Mouse (Mus musculus) forebrain, embryonic 11.5 days (tissue): ENCODE data around the gene Slc7a7. TPM values are rescaled to one million over a fixed set of nuclear protein-coding genes. Genes with fewer than 3 reads are reported as not detected.

Experiments
- ATAC-seq: fragments of 200-750 bp; cut with Nextera tagmentation; replicated peaks from 2 replicates; pipeline ENCODE4 v1.8.0; 2017; ENCODE audit warnings: moderate TSS enrichment; ENCODE audit not compliant: low FRiP score
- DNase-seq: peaks from one replicate; pipeline ENCODE4 v3.0.0-alpha.2; 2017; ENCODE audit warnings: low spot score
- H3K27ac ChIP-seq: fragments of 300-500 bp; sonication (generic); 2 replicates; pipeline ENCODE4 v1.5.1; 2014; ENCODE audit warnings: low read depth, low read length
- H3K27me3 ChIP-seq: fragments of 300-500 bp; sonication (generic); 2 replicates; pipeline ENCODE4 v1.6.1; 2014; ENCODE audit warnings: mild to moderate bottlenecking, low read length, mixed read lengths; ENCODE audit not compliant: control insufficient read depth, insufficient read depth
- H3K36me3 ChIP-seq: fragments of 300-500 bp; sonication (generic); 2 replicates; pipeline ENCODE4 v1.6.1; 2014; ENCODE audit warnings: mild to moderate bottlenecking, low read length, moderate library complexity, mixed read lengths; ENCODE audit not compliant: control insufficient read depth, insufficient read depth
- H3K4me1 ChIP-seq: fragments of 300-500 bp; sonication (generic); replicated peaks from 2 replicates; pipeline ENCODE4 v1.6.1; 2014; ENCODE audit warnings: low read length, mixed read lengths; ENCODE audit not compliant: control insufficient read depth, insufficient read depth
- H3K4me2 ChIP-seq: fragments of 300-500 bp; sonication (generic); 2 replicates; pipeline ENCODE4 v1.6.1; 2014; ENCODE audit warnings: low read depth, mild to moderate bottlenecking, low read length, moderate library complexity, mixed read lengths; ENCODE audit not compliant: severe bottlenecking
- H3K4me3 ChIP-seq: fragments of 300-500 bp; sonication (generic); 2 replicates; pipeline ENCODE4 v1.5.1; 2014; ENCODE audit warnings: low read depth, low read length
- H3K9ac ChIP-seq: fragments of 300-500 bp; sonication (generic); 2 replicates; pipeline ENCODE4 v1.6.1; 2014; ENCODE audit warnings: low read length
- H3K9me3 ChIP-seq: fragments of 300-500 bp; sonication (generic); 2 replicates; pipeline ENCODE4 v1.6.1; 2016; ENCODE audit warnings: low read length, mixed read lengths; ENCODE audit not compliant: control insufficient read depth
- WGBS: fragments of 180-500 bp; shearing (Covaris S2); extraction: QIAGEN DNeasy Blood & Tissue Kit; methylation state at CpG from one replicate; pipeline ENCODE4 v1.1.7; 2014; 5-methylcytosine and 5-hydroxymethylcytosine counted together
- polyA plus RNA-seq: library from polyadenylated mRNA; unstranded; fragments of >200 nt; fragmentation: Nextera tagmentation; extraction: Ambion mirVana; gene quantifications from 2 replicates; pipeline ENCODE4 v1.2.1, GENCODE M21; 2014

The Slc7a7 gene
- polyA plus RNA-seq, 1 experiment from 2014 or later, result 4.5 TPM

DNA sequence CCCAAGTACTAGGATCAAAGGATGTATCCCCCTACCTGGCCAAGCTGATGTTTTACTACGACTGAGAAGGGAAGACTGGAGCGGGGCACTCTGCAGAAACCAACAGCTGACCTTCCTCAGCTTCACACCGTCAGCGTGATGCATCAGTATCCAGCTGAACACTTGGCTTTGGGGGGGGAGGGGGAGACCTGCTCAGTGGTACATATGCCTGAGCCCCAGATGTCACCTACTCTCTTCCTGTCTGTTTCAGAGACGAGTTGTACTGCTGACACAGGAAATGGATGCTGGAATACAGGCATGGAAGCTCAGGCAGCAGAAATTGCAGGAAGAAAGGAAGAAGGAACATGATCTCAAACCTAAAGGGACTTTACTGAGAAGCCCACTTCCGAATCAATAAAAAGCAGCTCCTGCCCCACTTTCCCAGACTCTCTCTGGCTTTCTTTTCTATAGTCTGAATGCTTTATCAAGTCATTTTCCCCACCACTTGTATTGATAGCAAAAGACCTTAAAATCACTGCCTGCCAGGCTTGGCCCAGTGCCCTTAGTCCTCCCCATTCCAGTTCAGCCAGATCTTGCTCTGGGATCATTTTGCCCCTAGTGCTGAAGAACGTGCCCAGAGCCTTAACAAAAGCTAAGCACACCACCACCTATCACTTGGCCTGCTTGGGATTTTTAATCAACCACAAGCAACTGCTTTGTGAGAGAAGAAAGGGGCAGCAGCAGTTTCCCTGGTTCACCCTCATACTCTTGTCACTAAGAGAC, 11.9 kb upstream of the Slc7a7 start:
- no peaks in the 10 kb centered on the region for H3K27me3 ChIP-seq
- peak overlapping the region; percentile 75; the same call in 1 of the 2 replicates for H3K9ac ChIP-seq
- H3K27ac ChIP-seq, result no peak overlapping the region
- H3K4me2 ChIP-seq, result peak overlapping the region; percentile 5; the same call in 1 of the 2 replicates
- DNase-seq, result no peak
- H3K4me3 ChIP-seq, result no peak overlapping the region
- no peak for ATAC-seq
- H3K36me3 ChIP-seq, result no peaks in the 10 kb centered on the region
- 75% methylated on average over 7 of the region's 7 CpGs for WGBS
- H3K9me3 ChIP-seq, result no peaks in the 10 kb centered on the region
- H3K4me1 ChIP-seq, result peaks cover 24% of the 10 kb centered on the region

DNA sequence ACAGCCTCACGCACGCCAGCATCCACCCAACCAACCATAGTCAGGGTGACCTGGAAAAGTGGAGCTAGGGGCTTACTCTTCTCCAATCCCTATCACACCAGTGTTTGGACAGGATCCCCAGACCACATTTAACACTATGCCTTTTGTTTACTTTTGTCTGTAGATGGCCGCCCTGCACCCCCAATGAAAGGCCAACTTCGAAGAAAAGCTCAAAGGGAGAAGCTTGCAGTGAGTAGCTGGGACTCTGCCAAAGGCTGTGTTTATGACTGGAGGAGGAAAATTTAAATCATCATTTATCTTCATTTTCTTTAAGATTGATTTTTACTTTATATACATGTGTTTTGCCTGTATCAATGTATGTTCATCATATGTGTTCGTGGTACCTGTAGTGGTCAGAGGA, 10.8 kb upstream of the Slc7a7 start:
- H3K4me1 ChIP-seq, result peaks cover 20% of the 10 kb centered on the region
- no peak for ATAC-seq
- no peak overlapping the region for H3K4me3 ChIP-seq
- H3K9me3 ChIP-seq, result no peaks in the 10 kb centered on the region
- H3K4me2 ChIP-seq, result no peak overlapping the region
- WGBS, result 93% methylated on average over 5 of the region's 5 CpGs
- no peaks in the 10 kb centered on the region for H3K36me3 ChIP-seq
- H3K27me3 ChIP-seq, result no peaks in the 10 kb centered on the region
- no peak for DNase-seq
- no peak overlapping the region for H3K27ac ChIP-seq
- H3K9ac ChIP-seq, result no peak overlapping the region

DNA sequence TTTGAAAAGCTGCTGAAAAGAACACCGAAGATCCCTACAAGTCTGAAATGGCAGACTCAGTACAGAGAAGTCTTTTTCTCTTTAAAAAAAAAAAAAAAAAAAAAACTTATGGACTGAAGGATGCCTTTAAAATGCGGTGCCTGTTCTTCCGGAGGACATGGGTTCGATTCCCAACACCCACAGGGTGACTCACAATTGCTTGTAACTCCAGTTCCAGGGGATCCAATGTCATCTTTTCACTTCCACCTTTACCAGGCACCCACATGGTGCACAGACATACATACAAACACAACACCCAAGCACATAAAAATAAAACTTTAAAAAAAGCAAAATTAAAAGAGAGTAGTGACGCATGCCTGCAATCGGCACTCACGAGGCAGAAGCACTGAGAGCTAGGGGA, 10.1 kb upstream of the Slc7a7 start:
- H3K9me3 ChIP-seq, result no peaks in the 10 kb centered on the region
- WGBS, result 96% methylated on average over 7 of the region's 7 CpGs
- H3K27ac ChIP-seq, result no peak overlapping the region
- H3K27me3 ChIP-seq, result no peaks in the 10 kb centered on the region
- H3K4me2 ChIP-seq, result peak overlapping the region; percentile 67; the same call in 1 of the 2 replicates
- H3K4me3 ChIP-seq, result peak overlapping the region; percentile 88; the same call in 1 of the 2 replicates
- ATAC-seq (no peak), DNase-seq (no peak)
- H3K4me1 ChIP-seq, result peaks cover 12% of the 10 kb centered on the region
- no peak overlapping the region; the same call in 1 of the 2 replicates for H3K9ac ChIP-seq
- no peaks in the 10 kb centered on the region for H3K36me3 ChIP-seq

DNA sequence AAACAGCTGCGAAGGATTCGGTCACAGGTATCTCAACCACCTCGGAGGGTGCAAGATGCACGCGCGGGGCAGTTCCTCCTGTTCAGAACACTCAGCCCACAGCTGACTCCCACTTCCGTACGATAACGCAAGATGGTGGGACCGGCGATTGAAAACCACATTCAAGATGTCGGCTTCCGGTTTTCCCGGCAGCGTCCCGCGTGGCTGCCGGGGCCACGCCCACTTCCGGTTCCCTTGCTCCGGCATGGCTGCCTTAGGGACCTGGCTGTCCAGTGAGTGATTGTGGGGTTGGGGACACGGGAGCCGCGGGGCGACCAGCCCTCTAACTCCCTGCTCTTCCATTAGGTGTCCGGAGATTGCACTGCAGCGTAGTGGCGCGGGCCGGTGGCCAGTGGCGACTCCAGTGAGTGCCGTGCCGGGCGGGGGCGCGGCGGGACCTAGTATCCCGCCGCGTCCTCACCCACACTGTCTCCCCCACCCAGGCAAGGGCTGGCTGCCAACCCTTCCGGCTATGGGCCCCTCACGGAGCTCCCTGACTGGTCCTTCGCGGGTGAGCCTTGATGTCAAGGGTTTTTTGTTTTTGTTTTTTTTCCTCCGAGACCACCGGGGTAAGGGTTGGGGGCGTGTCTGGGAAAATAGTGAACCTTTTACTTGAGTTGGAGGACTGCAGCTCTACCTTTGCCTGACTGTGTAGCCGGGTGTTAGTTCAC, 9.3 kb upstream of the Slc7a7 start, which contains the start of gene Mrpl52:
Gene Mrpl52, plus strand, starts transcription at position 221 of the 710 bp plus-strand sequence.
- no peaks in the 10 kb centered on the region for H3K27me3 ChIP-seq
- peak within 1 kb of the TSS; percentile 88 for H3K4me3 ChIP-seq
- peak within 1 kb of the TSS; percentile 90 for H3K9ac ChIP-seq
- peak; percentile 95 for DNase-seq
- peaks cover 11% of the 10 kb centered on the region for H3K4me1 ChIP-seq
- peak within 1 kb of the TSS; percentile 67 for H3K4me2 ChIP-seq
- under 1% methylated on average over 47 of the region's 48 CpGs for WGBS
- no peaks in the 10 kb centered on the region for H3K36me3 ChIP-seq
- no peaks in the 10 kb centered on the region for H3K9me3 ChIP-seq
- peak; percentile 83 for ATAC-seq
- peak within 1 kb of the TSS; percentile 75 for H3K27ac ChIP-seq

DNA sequence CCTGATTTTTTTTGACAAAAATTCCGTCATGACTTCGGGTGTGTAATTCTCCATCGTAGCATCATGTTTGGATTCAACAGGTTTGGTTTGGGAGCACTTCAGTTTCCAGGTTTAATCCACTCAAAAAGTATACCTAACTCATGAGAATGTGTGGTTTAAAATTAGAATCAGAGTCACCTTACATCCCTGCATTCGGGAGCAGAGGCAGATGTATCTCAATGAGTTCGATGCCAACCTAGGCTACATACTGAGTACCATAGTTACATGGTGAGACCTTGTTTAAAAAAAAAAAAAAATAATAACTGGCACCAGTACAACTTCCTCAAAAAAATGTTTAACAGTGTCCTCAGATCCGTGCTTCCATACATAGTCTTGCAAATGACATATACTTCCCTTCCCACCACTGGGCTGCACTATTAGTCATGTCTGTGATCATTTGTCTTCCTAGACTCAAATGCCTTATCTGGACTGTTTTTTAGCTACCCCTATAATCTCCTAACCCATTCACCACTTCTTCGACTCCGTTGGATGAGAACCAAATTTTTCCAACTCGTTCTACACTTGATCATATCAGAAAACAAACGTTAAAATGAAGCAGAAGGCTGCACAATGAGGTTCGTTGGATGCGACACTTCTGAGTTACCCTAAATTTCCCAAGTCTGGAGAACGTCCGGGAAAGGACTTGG, 8.6 kb upstream of the Slc7a7 start:
- Histone ChIP-seq H3K4me2 (peak overlapping the region; percentile 67), H3K9me3 (no peaks in the 10 kb centered on the region), H3K4me3 (peak overlapping the region; percentile 88), H3K9ac (peak overlapping the region; percentile 90), H3K36me3 (no peaks in the 10 kb centered on the region), H3K4me1 (peaks cover 11% of the 10 kb centered on the region), H3K27me3 (no peaks in the 10 kb centered on the region), H3K27ac (peak overlapping the region; percentile 75)
- no peak for DNase-seq
- WGBS, result 34% methylated on average over 14 of the region's 14 CpGs
- no peak for ATAC-seq

DNA sequence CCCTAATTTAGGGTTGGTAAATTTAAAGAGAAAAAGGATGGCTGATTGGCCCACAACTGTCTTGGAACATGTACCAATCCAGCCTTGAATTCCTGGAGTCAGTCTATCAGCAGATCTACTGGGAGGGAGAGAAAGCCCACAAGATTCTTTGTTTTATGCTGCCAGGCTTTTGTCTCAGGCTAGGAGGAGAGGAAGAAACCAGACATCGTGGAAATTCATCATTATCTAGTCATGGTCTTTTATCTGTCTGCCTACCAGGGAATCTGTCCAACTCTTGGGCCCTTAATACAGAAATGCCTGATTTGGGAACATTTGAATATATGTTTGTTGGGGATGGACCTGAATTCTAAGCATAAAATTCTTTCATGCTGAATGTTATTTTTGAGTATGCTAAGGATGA, 8.0 kb upstream of the Slc7a7 start:
- Histone ChIP-seq H3K36me3 (no peaks in the 10 kb centered on the region), H3K4me1 (peaks cover 6% of the 10 kb centered on the region), H3K9me3 (no peaks in the 10 kb centered on the region), H3K9ac (no peak overlapping the region), H3K27me3 (no peaks in the 10 kb centered on the region), H3K27ac (no peak overlapping the region), H3K4me3 (no peak overlapping the region), H3K4me2 (no peak overlapping the region; the same call in 1 of the 2 replicates)
- DNase-seq, result no peak
- WGBS, result 93% methylated on average over 1 of the region's 1 CpGs
- no peak for ATAC-seq

DNA sequence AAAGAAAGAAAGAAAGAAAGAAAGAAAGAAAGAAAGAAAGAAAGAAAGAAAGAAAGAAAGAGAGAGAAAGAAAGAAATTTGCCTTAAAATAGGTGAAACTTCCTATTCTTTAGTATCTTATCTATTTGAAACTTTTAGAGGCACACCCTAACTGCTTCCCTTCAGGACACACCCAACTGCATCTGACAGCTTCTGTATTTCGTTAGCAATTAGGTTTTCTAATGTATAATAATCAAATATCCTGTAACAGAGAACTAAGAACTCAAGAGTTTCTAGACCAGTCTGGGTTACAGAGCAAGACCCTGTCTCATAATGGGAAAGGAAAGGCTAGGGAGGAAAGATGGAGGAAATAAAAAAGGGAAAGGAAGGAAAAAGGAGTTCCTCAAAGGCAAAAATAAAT, 7.1 kb upstream of the Slc7a7 start:
- 86% methylated on average over 1 of the region's 1 CpGs for WGBS
- H3K27ac ChIP-seq, result no peak overlapping the region
- H3K4me2 ChIP-seq, result no peak overlapping the region
- H3K4me1 ChIP-seq, result no peaks in the 10 kb centered on the region; the same call in 1 of the 2 replicates
- H3K9me3 ChIP-seq, result no peaks in the 10 kb centered on the region
- H3K36me3 ChIP-seq, result no peaks in the 10 kb centered on the region
- no peak overlapping the region for H3K4me3 ChIP-seq
- no peak overlapping the region for H3K9ac ChIP-seq
- ATAC-seq (no peak), DNase-seq (no peak)
- H3K27me3 ChIP-seq, result no peaks in the 10 kb centered on the region

DNA sequence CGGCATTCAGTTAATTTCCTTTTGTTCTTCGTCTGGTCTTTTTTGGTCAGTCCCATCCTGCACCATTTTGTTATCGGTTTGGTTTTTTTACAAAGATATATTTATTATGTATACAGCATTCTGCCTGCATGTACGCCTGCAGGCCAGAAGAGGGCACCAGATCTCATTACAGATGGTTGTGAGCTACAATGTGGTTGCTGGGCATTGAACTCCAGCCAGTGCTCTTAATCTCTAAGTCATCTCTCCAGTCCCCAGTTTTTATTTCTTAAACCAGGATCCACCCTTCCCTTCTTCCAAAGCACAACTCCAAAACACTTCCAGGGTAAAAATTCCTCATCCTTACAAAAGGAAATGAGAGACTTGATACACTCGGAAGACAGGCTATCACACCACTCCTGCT, 5.8 kb upstream of the Slc7a7 start:
- 61% methylated on average over 5 of the region's 5 CpGs for WGBS
- H3K9ac ChIP-seq, result no peak overlapping the region
- no peaks in the 10 kb centered on the region; the same call in 1 of the 2 replicates for H3K4me1 ChIP-seq
- no peak overlapping the region for H3K4me2 ChIP-seq
- H3K36me3 ChIP-seq, result no peaks in the 10 kb centered on the region
- H3K27me3 ChIP-seq, result no peaks in the 10 kb centered on the region
- no peak for ATAC-seq
- H3K27ac ChIP-seq, result no peak overlapping the region
- H3K9me3 ChIP-seq, result no peaks in the 10 kb centered on the region
- DNase-seq, result no peak
- H3K4me3 ChIP-seq, result no peak overlapping the region
